Mouse (Mus musculus) lung, postnatal 0 days (tissue): ENCODE results near the gene Chd9. TPM values are rescaled to one million over a fixed set of nuclear protein-coding genes. Genes with fewer than 3 reads are reported as not detected.
"Not testable (repeated sequence)": the region's sequence is repeated elsewhere in the genome, so short reads cannot be mapped to it uniquely, and the experiment has no call there.

ENCODE experiments used
- ATAC-seq: fragments of 200-750 bp; cut with Nextera tagmentation; 2 replicates; pipeline ENCODE4 v1.8.0; 2017; ENCODE audit warnings: moderate library complexity
- DNase-seq: peaks from one replicate; pipeline ENCODE4 v3.0.0-alpha.2; 2016; ENCODE audit warnings: low spot score
- H3K27ac ChIP-seq: fragments of 300-500 bp; sonication (generic); 2 replicates; pipeline ENCODE4 v1.5.1; 2014; ENCODE audit warnings: antibody characterized with exemption, mild to moderate bottlenecking, low read length, mixed read lengths
- H3K27me3 ChIP-seq: fragments of 300-500 bp; sonication (generic); replicated peaks from 2 replicates; pipeline ENCODE4 v1.6.1; 2014; ENCODE audit warnings: low read length, mixed read lengths; ENCODE audit not compliant: insufficient read depth
- H3K36me3 ChIP-seq: fragments of 300-500 bp; sonication (generic); 2 replicates; pipeline ENCODE4 v1.6.1; 2014; ENCODE audit warnings: low read length, mixed read lengths; ENCODE audit not compliant: insufficient read depth
- H3K4me1 ChIP-seq: fragments of 300-500 bp; sonication (generic); 2 replicates; pipeline ENCODE4 v1.6.1; 2014; ENCODE audit warnings: antibody characterized with exemption, low read depth, low read length, mixed read lengths; ENCODE audit not compliant: insufficient read depth
- H3K4me2 ChIP-seq: fragments of 300-500 bp; sonication (generic); replicated peaks from 2 replicates; pipeline ENCODE4 v1.6.1; 2014; ENCODE audit warnings: low read depth, mild to moderate bottlenecking, low read length, moderate library complexity, mixed read lengths
- H3K4me3 ChIP-seq: fragments of 300-500 bp; sonication (generic); 2 replicates; pipeline ENCODE4 v1.5.1; 2014; ENCODE audit warnings: low read depth, low read length
- H3K9ac ChIP-seq: fragments of 300-500 bp; sonication (generic); replicated peaks from 2 replicates; pipeline ENCODE4 v1.6.1; 2014; ENCODE audit warnings: low read depth, mild to moderate bottlenecking
- H3K9me3 ChIP-seq: fragments of 300-500 bp; sonication (generic); 2 replicates; pipeline ENCODE4 v1.6.1; 2016; ENCODE audit warnings: low read length, mixed read lengths
- CTCF ChIP-seq: IDR thresholded peaks from 2 replicates; pipeline ENCODE4 v1.5.1; 2016; ENCODE audit warnings: antibody characterized with exemption, mild to moderate bottlenecking
- EP300 ChIP-seq: IDR thresholded peaks from 2 replicates; pipeline ENCODE4 v1.6.1; 2016; ENCODE audit warnings: antibody characterized with exemption, mild to moderate bottlenecking, control low read depth
- WGBS: fragments of 180-500 bp; shearing (Covaris S2); extraction: QIAGEN DNeasy Blood & Tissue Kit; methylation state at CpG from one replicate; pipeline ENCODE4 v1.1.7; 2014; 5-methylcytosine and 5-hydroxymethylcytosine counted together
- polyA plus RNA-seq: library from polyadenylated mRNA; unstranded; fragments of >200 nt; fragmentation: Nextera tagmentation; extraction: Ambion mirVana; gene quantifications from 2 replicates; pipeline ENCODE4 v1.2.1, GENCODE M21; 2015

The Chd9 gene
- polyA plus RNA-seq, 1 experiment from 2014 or later = 122 TPM

DNA sequence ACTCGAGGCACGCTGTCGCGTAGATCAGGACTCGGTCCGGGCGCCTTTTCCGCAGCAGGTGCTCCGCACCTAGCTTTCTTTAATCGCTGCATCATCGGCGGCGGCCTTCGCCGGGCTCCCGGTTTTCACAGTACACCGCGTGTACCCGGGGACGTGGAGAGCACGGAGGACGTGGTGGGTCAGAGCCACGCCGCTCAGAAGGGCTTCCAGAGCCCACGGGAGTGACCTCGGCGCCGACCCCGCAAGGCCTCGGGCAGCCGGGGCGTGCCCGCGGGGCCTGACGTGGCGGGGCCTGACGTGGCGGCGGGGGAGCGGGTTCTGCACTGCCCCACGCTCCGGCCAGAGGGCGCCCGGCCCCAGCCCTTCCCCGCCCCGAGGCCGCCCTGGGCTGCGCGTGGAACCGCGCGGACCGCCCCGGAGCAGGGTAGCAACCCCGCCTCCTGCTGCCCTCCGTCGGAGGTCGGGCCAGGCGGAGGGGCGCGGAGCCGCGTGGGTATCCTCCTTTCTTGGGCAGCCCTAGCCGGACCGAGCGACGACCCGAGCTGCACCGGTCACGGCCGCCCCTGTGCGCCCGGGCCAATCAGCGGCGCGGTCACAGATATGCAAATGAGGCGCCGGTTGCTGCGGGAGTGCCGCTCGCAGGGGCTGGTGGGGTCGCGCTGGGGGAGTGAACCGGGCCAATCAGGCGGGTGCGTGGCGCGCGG, 79.8 kb downstream of the Chd9 start:
- peak overlapping the region; percentile 76 for H3K9ac ChIP-seq
- WGBS = under 1% methylated on average over 53 of the region's 89 CpGs
- ATAC-seq (peak; percentile 97), DNase-seq (peak; percentile 97)
- H3K4me3 ChIP-seq = peak overlapping the region; percentile 81
- no peaks in the 10 kb centered on the region for H3K27me3 ChIP-seq
- peak overlapping the region; percentile 99 for H3K4me2 ChIP-seq
- H3K9me3 ChIP-seq = no peaks in the 10 kb centered on the region
- peak overlapping the region; percentile 90 for H3K27ac ChIP-seq
- no peaks in the 10 kb centered on the region for H3K36me3 ChIP-seq
- no peaks in the 10 kb centered on the region for H3K4me1 ChIP-seq
- TF ChIP-seq CTCF (peak; percentile 69), EP300 (no peak)

DNA sequence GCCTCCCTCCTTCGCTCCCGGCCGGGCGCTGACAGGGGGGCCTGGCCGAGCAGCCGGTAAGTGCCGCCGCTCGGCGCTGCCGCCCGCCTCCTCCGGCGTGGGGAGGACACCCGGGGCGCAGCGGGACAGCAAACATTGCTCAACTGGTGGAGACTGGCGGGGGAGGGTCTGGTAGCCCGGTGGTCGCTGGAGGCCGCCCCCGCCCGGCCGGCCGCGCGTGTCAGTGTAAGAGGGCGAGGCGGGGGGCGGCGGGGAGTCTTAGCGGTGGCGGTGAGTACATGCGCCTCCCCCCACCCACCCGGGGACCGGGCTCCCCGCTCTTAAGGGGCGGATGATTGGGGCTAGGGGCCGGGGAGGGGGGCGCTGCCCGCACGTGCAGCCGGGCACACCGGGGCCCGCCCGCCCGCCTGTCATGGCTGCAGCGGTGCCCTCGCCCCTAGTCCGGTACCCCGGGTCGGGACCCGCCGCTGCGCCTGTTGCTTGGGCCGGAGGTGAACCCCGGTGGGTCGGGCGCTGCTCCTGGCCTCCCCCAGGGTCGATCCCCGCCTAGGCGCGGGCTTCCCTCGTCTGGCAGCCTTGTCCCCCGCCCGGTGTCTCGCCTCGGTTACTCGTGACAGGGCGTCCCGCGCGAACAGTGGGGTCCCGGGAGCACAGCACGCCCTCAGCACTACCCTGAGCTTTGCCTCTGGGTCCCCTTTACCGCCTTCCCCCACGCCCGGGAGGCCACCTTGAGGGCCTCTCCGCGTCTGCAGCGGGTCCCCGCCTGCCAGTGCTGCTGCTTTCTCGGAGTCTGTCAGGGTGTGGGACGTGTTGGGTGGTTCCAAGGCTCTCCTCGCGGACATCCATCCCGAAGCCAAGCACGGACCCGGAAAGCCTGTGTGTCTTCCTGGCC, 80.7 kb downstream of the Chd9 start:
- Histone ChIP-seq H3K9ac (peak overlapping the region; percentile 76), H3K4me2 (peak overlapping the region; percentile 99)
- WGBS = under 1% methylated on average over 53 of the region's 89 CpGs

GRCm38 (mm10) chr8:90923158-90923905, 95.2 kb downstream of the Chd9 start:
- Histone ChIP-seq H3K4me3 (no peak overlapping the region), H3K9ac (no peak overlapping the region), H3K36me3 (no peaks in the 10 kb centered on the region), H3K27ac (no peak overlapping the region), H3K27me3 (no peaks in the 10 kb centered on the region), H3K9me3 (no peaks in the 10 kb centered on the region), H3K4me2 (no peak overlapping the region), H3K4me1 (no peaks in the 10 kb centered on the region)
- 51% methylated on average over 3 of the region's 3 CpGs for WGBS
- DNase-seq (peak; percentile 21), ATAC-seq (0 out of 2 replicates have a peak, but pooled peaks have one; percentile 19)
- TF ChIP-seq CTCF (no peak), EP300 (no peak)

More for the DNA sequence above, 80.7 kb downstream of the Chd9 start:
- no peaks in the 10 kb centered on the region for H3K9me3 ChIP-seq
- H3K27me3 ChIP-seq = no peaks in the 10 kb centered on the region
- H3K36me3 ChIP-seq = no peaks in the 10 kb centered on the region
- peak overlapping the region; percentile 90 for H3K27ac ChIP-seq
- TF ChIP-seq CTCF (peak; percentile 40), EP300 (no peak)
- H3K4me1 ChIP-seq = no peaks in the 10 kb centered on the region
- peak; percentile 69 for DNase-seq
- peak; percentile 7 for ATAC-seq
- peak overlapping the region; percentile 81 for H3K4me3 ChIP-seq

DNA sequence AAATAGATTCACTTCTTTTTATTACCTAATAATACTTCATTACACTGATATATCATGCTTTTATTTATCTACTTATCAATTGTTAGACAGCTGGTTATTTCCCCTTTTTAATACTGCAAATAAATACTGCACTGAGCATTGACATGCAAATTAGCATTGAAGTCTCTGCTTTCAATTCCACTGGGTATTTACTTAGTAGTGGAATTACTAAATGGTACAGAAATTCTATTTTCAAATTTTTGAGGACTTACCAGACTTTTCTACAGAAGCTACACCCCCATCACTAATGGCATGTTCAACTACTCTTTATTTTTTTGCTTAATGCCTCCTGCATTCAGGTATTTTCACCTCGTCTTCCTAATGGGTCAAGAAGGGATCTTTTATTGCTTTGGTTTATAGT, 100.3 kb downstream of the Chd9 start:
- WGBS = 90% methylated on average over 1 of the region's 1 CpGs
- Histone ChIP-seq H3K4me1 (no peaks in the 10 kb centered on the region), H3K9ac (no peak overlapping the region), H3K4me2 (no peak overlapping the region), H3K27me3 (no peaks in the 10 kb centered on the region), H3K27ac (no peak overlapping the region), H3K9me3 (no peaks in the 10 kb centered on the region), H3K36me3 (0 out of 2 replicates have a peak, but pooled peaks cover under 1% of the 10 kb centered on the region), H3K4me3 (no peak overlapping the region)
- TF ChIP-seq CTCF = no peak
- ATAC-seq (no peak), DNase-seq (no peak)

DNA sequence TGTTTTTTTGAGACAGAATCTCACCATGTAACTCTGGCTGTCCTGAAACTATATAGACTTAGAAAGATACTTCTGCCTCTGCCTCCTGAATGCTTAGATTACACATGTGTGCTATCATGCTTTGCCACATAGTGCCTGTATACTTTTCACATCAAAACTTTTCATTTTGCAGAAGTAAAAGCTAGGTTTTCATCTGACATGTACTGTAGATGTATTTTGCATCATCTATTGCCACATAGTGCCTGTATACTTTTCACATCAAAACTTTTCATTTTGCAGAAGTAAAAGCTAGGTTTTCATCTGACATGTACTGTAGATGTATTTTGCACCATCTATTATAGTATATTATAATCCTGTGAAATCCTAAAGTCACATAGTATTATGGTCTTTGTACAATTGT, 102.0 kb downstream of the Chd9 start:
- not testable (repeated sequence) for H3K4me3 ChIP-seq, H3K4me1 ChIP-seq, H3K9ac ChIP-seq, H3K27ac ChIP-seq, H3K9me3 ChIP-seq, ATAC-seq, H3K36me3 ChIP-seq, DNase-seq, H3K27me3 ChIP-seq, H3K4me2 ChIP-seq

DNA sequence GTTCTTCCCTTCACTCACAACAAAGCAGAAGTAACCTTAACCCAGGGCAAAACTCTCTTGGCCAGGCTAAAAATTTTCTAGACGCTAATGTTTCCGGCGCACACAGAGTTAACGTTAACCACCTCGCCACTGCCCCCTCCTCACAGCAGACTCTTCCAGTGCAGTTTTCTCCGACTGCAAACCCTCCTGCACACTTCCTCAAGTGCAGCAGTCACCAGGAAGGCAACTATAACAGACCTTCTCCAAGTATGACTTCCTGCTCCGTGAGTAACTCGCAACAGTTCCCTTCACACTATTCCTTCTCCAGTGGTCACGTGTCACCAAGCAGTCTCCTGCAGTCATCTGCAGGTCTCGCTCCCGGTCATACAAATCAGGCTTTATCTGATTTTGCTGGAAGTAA, 104.8 kb downstream of the Chd9 start:
- H3K4me2 ChIP-seq = no peak overlapping the region
- H3K4me3 ChIP-seq = no peak overlapping the region
- DNase-seq (peak; percentile 27), ATAC-seq (0 out of 2 replicates have a peak, but pooled peaks have one; percentile 23)
- TF ChIP-seq CTCF (no peak), EP300 (no peak)
- no peaks in the 10 kb centered on the region for H3K4me1 ChIP-seq
- no peak overlapping the region for H3K9ac ChIP-seq
- no peaks in the 10 kb centered on the region for H3K9me3 ChIP-seq
- no peak overlapping the region for H3K27ac ChIP-seq
- peaks cover 4% of the 10 kb centered on the region; the same call in 1 of the 2 replicates for H3K36me3 ChIP-seq
- H3K27me3 ChIP-seq = no peaks in the 10 kb centered on the region
- WGBS = 39% methylated on average over 11 of the region's 11 CpGs
